Mouse (Mus musculus) intestine, embryonic 16.5 days (tissue): ENCODE data around the gene Ttc29. TPM values are rescaled to one million over a fixed set of nuclear protein-coding genes. Genes with fewer than 3 reads are reported as not detected.
A peak's percentile ranks its signal among the peaks of the same experiment; 100 is the strongest.

Experiments used
- ATAC-seq: fragments of 200-750 bp; cut with Nextera tagmentation; 2 replicates; pipeline ENCODE4 v1.8.0; 2017; ENCODE audit warnings: moderate TSS enrichment, moderate library complexity
- H3K27ac ChIP-seq: fragments of 300-500 bp; sonication (generic); 2 replicates; pipeline ENCODE4 v1.5.1; 2014; ENCODE audit warnings: mild to moderate bottlenecking, low read length
- H3K27me3 ChIP-seq: fragments of 300-500 bp; sonication (generic); replicated peaks from 2 replicates; pipeline ENCODE4 v1.6.1; 2014; ENCODE audit warnings: low read length, control low read depth, mixed read lengths; ENCODE audit not compliant: control insufficient read depth, insufficient read depth
- H3K36me3 ChIP-seq: fragments of 300-500 bp; sonication (generic); 2 replicates; pipeline ENCODE4 v1.6.1; 2014; ENCODE audit warnings: low read length, control low read depth; ENCODE audit not compliant: control insufficient read depth, insufficient read depth
- H3K4me1 ChIP-seq: fragments of 300-500 bp; sonication (generic); 2 replicates; pipeline ENCODE4 v1.6.1; 2014; ENCODE audit warnings: low read length, control low read depth, mixed read lengths; ENCODE audit not compliant: control insufficient read depth, insufficient read depth
- H3K4me2 ChIP-seq: fragments of 300-500 bp; sonication (generic); 2 replicates; pipeline ENCODE4 v1.6.1; 2014; ENCODE audit warnings: low read depth, low read length, control low read depth
- H3K4me3 ChIP-seq: fragments of 300-500 bp; sonication (generic); 2 replicates; pipeline ENCODE4 v1.5.1; 2014; ENCODE audit warnings: mild to moderate bottlenecking, low read length
- H3K9ac ChIP-seq: fragments of 300-500 bp; sonication (generic); 2 replicates; pipeline ENCODE4 v1.6.1; 2014; ENCODE audit warnings: low read depth, low read length
- H3K9me3 ChIP-seq: fragments of 300-500 bp; sonication (generic); 2 replicates; pipeline ENCODE4 v1.6.1; 2016; ENCODE audit warnings: low read length, control low read depth; ENCODE audit not compliant: control insufficient read depth
- WGBS: fragments of 180-500 bp; shearing (Covaris S2); extraction: QIAGEN DNeasy Blood & Tissue Kit; methylation state at CpG from one replicate; pipeline ENCODE4 v1.1.7; 2014; 5-methylcytosine and 5-hydroxymethylcytosine counted together
- polyA plus RNA-seq: library from polyadenylated mRNA; unstranded; fragments of >200 nt; fragmentation: Nextera tagmentation; extraction: Ambion mirVana; gene quantifications from 2 replicates; pipeline ENCODE4 v1.2.1, GENCODE M21; 2015

Gene Ttc29
- not detected in 2 replicates for polyA plus RNA-seq

GRCm38 (mm10) chr8:78213074-78213473, at the start of gene Ttc29:
Gene Ttc29, plus strand, starts transcription at chr8:78213297.
- H3K4me3 ChIP-seq: no peak within 1 kb of the TSS
- H3K9ac ChIP-seq: no peak within 1 kb of the TSS
- H3K36me3 ChIP-seq: no peaks in the 10 kb centered on the region
- no peak within 1 kb of the TSS for H3K27ac ChIP-seq
- H3K4me1 ChIP-seq: peaks cover 2% of the 10 kb centered on the region; the same call in 1 of the 2 replicates
- no peaks in the 10 kb centered on the region for H3K9me3 ChIP-seq
- H3K4me2 ChIP-seq: peak within 1 kb of the TSS; percentile 35; the same call in 1 of the 2 replicates
- peak; percentile 87 for ATAC-seq
- 2% methylated on average over 11 of the region's 11 CpGs for WGBS
- no peaks in the 10 kb centered on the region for H3K27me3 ChIP-seq

GRCm38 (mm10) chr8:78171351-78171750, 41.7 kb upstream of the Ttc29 start:
- H3K9me3 ChIP-seq: no peaks in the 10 kb centered on the region
- H3K36me3 ChIP-seq: no peaks in the 10 kb centered on the region
- H3K4me3 ChIP-seq: no peak overlapping the region
- no peak overlapping the region for H3K9ac ChIP-seq
- no peak for ATAC-seq
- 93% methylated on average over 1 of the region's 1 CpGs for WGBS
- no peak overlapping the region for H3K4me2 ChIP-seq
- H3K4me1 ChIP-seq: no peaks in the 10 kb centered on the region
- H3K27me3 ChIP-seq: no peaks in the 10 kb centered on the region
- no peak overlapping the region for H3K27ac ChIP-seq

GRCm38 (mm10) chr8:78182654-78183053, 30.4 kb upstream of the Ttc29 start:
- 86% methylated on average over 7 of the region's 7 CpGs for WGBS
- Histone ChIP-seq H3K9ac (no peak overlapping the region), H3K4me2 (no peak overlapping the region), H3K27me3 (no peaks in the 10 kb centered on the region), H3K36me3 (no peaks in the 10 kb centered on the region), H3K27ac (no peak overlapping the region), H3K4me3 (no peak overlapping the region), H3K4me1 (no peaks in the 10 kb centered on the region), H3K9me3 (no peaks in the 10 kb centered on the region)
- ATAC-seq: no peak

GRCm38 (mm10) chr8:78183414-78183813, 29.7 kb upstream of the Ttc29 start:
- Histone ChIP-seq H3K4me1 (no peaks in the 10 kb centered on the region), H3K36me3 (no peaks in the 10 kb centered on the region), H3K9ac (no peak overlapping the region), H3K27me3 (no peaks in the 10 kb centered on the region), H3K4me2 (no peak overlapping the region), H3K9me3 (no peaks in the 10 kb centered on the region), H3K4me3 (no peak overlapping the region), H3K27ac (no peak overlapping the region)
- WGBS: 77% methylated on average over 6 of the region's 6 CpGs
- ATAC-seq: no peak

GRCm38 (mm10) chr8:78187087-78187486, 26.0 kb upstream of the Ttc29 start:
- ATAC-seq: no peak
- H3K4me1 ChIP-seq: no peaks in the 10 kb centered on the region
- no peak overlapping the region for H3K4me3 ChIP-seq
- H3K9me3 ChIP-seq: no peaks in the 10 kb centered on the region
- H3K27me3 ChIP-seq: no peaks in the 10 kb centered on the region
- no peak overlapping the region for H3K27ac ChIP-seq
- no peak overlapping the region for H3K4me2 ChIP-seq
- H3K36me3 ChIP-seq: no peaks in the 10 kb centered on the region
- H3K9ac ChIP-seq: no peak overlapping the region

GRCm38 (mm10) chr8:78204229-78204628, 8.9 kb upstream of the Ttc29 start:
- no peak overlapping the region for H3K4me2 ChIP-seq
- no peak for ATAC-seq
- no peaks in the 10 kb centered on the region for H3K36me3 ChIP-seq
- H3K27ac ChIP-seq: no peak overlapping the region
- H3K4me1 ChIP-seq: no peaks in the 10 kb centered on the region
- no peaks in the 10 kb centered on the region for H3K27me3 ChIP-seq
- H3K9me3 ChIP-seq: no peaks in the 10 kb centered on the region
- H3K4me3 ChIP-seq: no peak overlapping the region
- no peak overlapping the region for H3K9ac ChIP-seq
- WGBS: 23% methylated on average over 5 of the region's 5 CpGs

GRCm38 (mm10) chr8:78210424-78210823, 2.7 kb upstream of the Ttc29 start:
- Histone ChIP-seq H3K9me3 (no peaks in the 10 kb centered on the region), H3K4me2 (no peak overlapping the region), H3K36me3 (no peaks in the 10 kb centered on the region), H3K27me3 (no peaks in the 10 kb centered on the region), H3K9ac (no peak overlapping the region), H3K27ac (no peak overlapping the region), H3K4me1 (peaks cover 2% of the 10 kb centered on the region; the same call in 1 of the 2 replicates), H3K4me3 (no peak overlapping the region)
- 28% methylated on average over 3 of the region's 3 CpGs for WGBS
- ATAC-seq: no peak

- no peak overlapping the region for H3K9ac ChIP-seq
- H3K4me2 ChIP-seq: no peak overlapping the region
- no peak overlapping the region for H3K27ac ChIP-seq
- ATAC-seq: no peak
- H3K4me3 ChIP-seq: no peak overlapping the region
- WGBS: 42% methylated on average over 3 of the region's 3 CpGs
- no peaks in the 10 kb centered on the region for H3K9me3 ChIP-seq
- no peaks in the 10 kb centered on the region for H3K36me3 ChIP-seq
- H3K4me1 ChIP-seq: peaks cover 2% of the 10 kb centered on the region; the same call in 1 of the 2 replicates
- H3K27me3 ChIP-seq: no peaks in the 10 kb centered on the region
Observed at GRCm38 (mm10) chr8:78214645-78215044, 1.5 kb downstream of the Ttc29 start.

GRCm38 (mm10) chr8:78226087-78226486, 13.0 kb downstream of the Ttc29 start:
- Histone ChIP-seq H3K4me3 (no peak overlapping the region), H3K27me3 (no peaks in the 10 kb centered on the region), H3K4me2 (no peak overlapping the region), H3K9me3 (no peaks in the 10 kb centered on the region), H3K27ac (no peak overlapping the region), H3K4me1 (no peaks in the 10 kb centered on the region), H3K9ac (no peak overlapping the region), H3K36me3 (no peaks in the 10 kb centered on the region)
- ATAC-seq: no peak
- 79% methylated on average over 4 of the region's 4 CpGs for WGBS

- Histone ChIP-seq H3K27me3 (no peaks in the 10 kb centered on the region), H3K4me3 (no peak overlapping the region), H3K4me2 (no peak overlapping the region), H3K9me3 (no peaks in the 10 kb centered on the region), H3K9ac (no peak overlapping the region), H3K36me3 (no peaks in the 10 kb centered on the region), H3K4me1 (no peaks in the 10 kb centered on the region), H3K27ac (no peak overlapping the region)
- no peak for ATAC-seq
- WGBS: 66% methylated on average over 2 of the region's 2 CpGs
Observed at GRCm38 (mm10) chr8:78230721-78231120, 17.6 kb downstream of the Ttc29 start.
